Mouse (Mus musculus): ENCODE data around the gene Gls. TPM values are rescaled to one million over a fixed set of nuclear protein-coding genes. Genes with fewer than 3 reads are reported as not detected.

The Gls gene
- polyA plus RNA-seq, 1 experiment from 2014 or later = 51.9 TPM

GRCm38 (mm10) chr1:52158040-52158439, 75.0 kb downstream of the Gls start:
- Histone ChIP-seq H3K4me2 (ENCODE audit: low read length) (no peak overlapping the region), H3K9me3 (ENCODE audit: control insufficient read depth, low read length) (no peaks in the 10 kb centered on the region), H3K27me3 (replicated peaks; ENCODE audit: control insufficient read depth, insufficient read depth, low read length) (no peaks in the 10 kb centered on the region), H3K27ac (ENCODE audit: low read depth) (no peak overlapping the region), H3K9ac (ENCODE audit: low read length) (no peak overlapping the region), H3K36me3 (ENCODE audit: control insufficient read depth, insufficient read depth, low read length) (no peaks in the 10 kb centered on the region; the same call in 1 of the 2 replicates), H3K4me3 (ENCODE audit: low read depth, low read length) (no peak overlapping the region), H3K4me1 (replicated peaks; ENCODE audit: control insufficient read depth, insufficient read depth, low read length) (no peaks in the 10 kb centered on the region)
- 93% methylated on average over 2 of the region's 2 CpGs for WGBS
- DNase-seq (ENCODE audit: low spot score) (no peak), ATAC-seq (replicated peaks; ENCODE audit: low FRiP score, low TSS enrichment, low read depth) (no peak)

- Histone ChIP-seq H3K4me1 (replicated peaks; ENCODE audit: control insufficient read depth, insufficient read depth, low read length) (no peaks in the 10 kb centered on the region), H3K4me3 (ENCODE audit: low read depth, low read length) (no peak overlapping the region), H3K27me3 (replicated peaks; ENCODE audit: control insufficient read depth, insufficient read depth, low read length) (no peaks in the 10 kb centered on the region), H3K36me3 (ENCODE audit: control insufficient read depth, insufficient read depth, low read length) (no peaks in the 10 kb centered on the region; the same call in 1 of the 2 replicates), H3K4me2 (ENCODE audit: low read length) (no peak overlapping the region), H3K9me3 (ENCODE audit: control insufficient read depth, low read length) (no peaks in the 10 kb centered on the region), H3K9ac (ENCODE audit: low read length) (no peak overlapping the region), H3K27ac (ENCODE audit: low read depth) (no peak overlapping the region)
- 87% methylated on average over 10 of the region's 10 CpGs for whole genome bisulfite sequencing
- DNase-seq (ENCODE audit: low spot score) = no peak
- ATAC-seq (replicated peaks; ENCODE audit: low FRiP score, low TSS enrichment, low read depth) = no peak
Measured at GRCm38 (mm10) chr1:52156351-52156750, 76.7 kb downstream of the Gls start.

GRCm38 (mm10) chr1:52154890-52155289, 78.1 kb downstream of the Gls start:
- Histone ChIP-seq H3K4me1 (replicated peaks; ENCODE audit: control insufficient read depth, insufficient read depth, low read length) (peaks cover 12% of the 10 kb centered on the region; the same call in 1 of the 2 replicates), H3K9ac (ENCODE audit: low read length) (no peak overlapping the region), H3K27ac (ENCODE audit: low read depth) (no peak overlapping the region), H3K4me3 (ENCODE audit: low read depth, low read length) (no peak overlapping the region), H3K4me2 (ENCODE audit: low read length) (no peak overlapping the region), H3K9me3 (ENCODE audit: control insufficient read depth, low read length) (no peaks in the 10 kb centered on the region), H3K36me3 (ENCODE audit: control insufficient read depth, insufficient read depth, low read length) (no peaks in the 10 kb centered on the region), H3K27me3 (replicated peaks; ENCODE audit: control insufficient read depth, insufficient read depth, low read length) (no peaks in the 10 kb centered on the region)
- WGBS = 95% methylated on average over 8 of the region's 8 CpGs
- ATAC-seq (replicated peaks; ENCODE audit: low FRiP score, low TSS enrichment, low read depth) (no peak), DNase-seq (ENCODE audit: low spot score) (no peak)

GRCm38 (mm10) chr1:52152936-52153335, 80.1 kb downstream of the Gls start:
- Histone ChIP-seq H3K9ac (ENCODE audit: low read length) (no peak overlapping the region), H3K4me1 (replicated peaks; ENCODE audit: control insufficient read depth, insufficient read depth, low read length) (peaks cover 14% of the 10 kb centered on the region; the same call in 1 of the 2 replicates), H3K9me3 (ENCODE audit: control insufficient read depth, low read length) (no peaks in the 10 kb centered on the region), H3K36me3 (ENCODE audit: control insufficient read depth, insufficient read depth, low read length) (no peaks in the 10 kb centered on the region), H3K4me2 (ENCODE audit: low read length) (no peak overlapping the region), H3K4me3 (ENCODE audit: low read depth, low read length) (no peak overlapping the region), H3K27ac (ENCODE audit: low read depth) (no peak overlapping the region), H3K27me3 (replicated peaks; ENCODE audit: control insufficient read depth, insufficient read depth, low read length) (no peaks in the 10 kb centered on the region)
- no peak for ATAC-seq (replicated peaks; ENCODE audit: low FRiP score, low TSS enrichment, low read depth)
- DNase-seq (ENCODE audit: low spot score) = no peak
- 56% methylated on average over 3 of the region's 3 CpGs for WGBS

GRCm38 (mm10) chr1:52152369-52152768, 80.7 kb downstream of the Gls start:
- Histone ChIP-seq H3K4me3 (ENCODE audit: low read depth, low read length) (no peak overlapping the region), H3K9ac (ENCODE audit: low read length) (no peak overlapping the region), H3K9me3 (ENCODE audit: control insufficient read depth, low read length) (no peaks in the 10 kb centered on the region), H3K4me2 (ENCODE audit: low read length) (no peak overlapping the region), H3K27ac (ENCODE audit: low read depth) (no peak overlapping the region), H3K27me3 (replicated peaks; ENCODE audit: control insufficient read depth, insufficient read depth, low read length) (no peaks in the 10 kb centered on the region), H3K36me3 (ENCODE audit: control insufficient read depth, insufficient read depth, low read length) (no peaks in the 10 kb centered on the region), H3K4me1 (replicated peaks; ENCODE audit: control insufficient read depth, insufficient read depth, low read length) (peaks cover 14% of the 10 kb centered on the region; the same call in 1 of the 2 replicates)
- DNase-seq (ENCODE audit: low spot score) = no peak
- no peak for ATAC-seq (replicated peaks; ENCODE audit: low FRiP score, low TSS enrichment, low read depth)
- 73% methylated on average over 13 of the region's 13 CpGs for WGBS

- H3K27me3 ChIP-seq (replicated peaks; ENCODE audit: control insufficient read depth, insufficient read depth, low read length) = no peaks in the 10 kb centered on the region
- no peak for ATAC-seq (replicated peaks; ENCODE audit: low FRiP score, low TSS enrichment, low read depth)
Measured at GRCm38 (mm10) chr1:52151166-52151565, 81.9 kb downstream of the Gls start.

GRCm38 (mm10) chr1:52150676-52151075, 82.4 kb downstream of the Gls start:
- DNase-seq (ENCODE audit: low spot score) (no peak), ATAC-seq (replicated peaks; ENCODE audit: low FRiP score, low TSS enrichment, low read depth) (no peak)
- peaks cover 17% of the 10 kb centered on the region; the same call in 1 of the 2 replicates for H3K4me1 ChIP-seq (replicated peaks; ENCODE audit: control insufficient read depth, insufficient read depth, low read length)
- H3K9ac ChIP-seq (ENCODE audit: low read length) = no peak overlapping the region
- no peaks in the 10 kb centered on the region for H3K9me3 ChIP-seq (ENCODE audit: control insufficient read depth, low read length)
- no peaks in the 10 kb centered on the region for H3K36me3 ChIP-seq (ENCODE audit: control insufficient read depth, insufficient read depth, low read length)
- 33% methylated on average over 11 of the region's 11 CpGs for WGBS
- H3K4me3 ChIP-seq (ENCODE audit: low read depth, low read length) = no peak overlapping the region
- no peak overlapping the region for H3K27ac ChIP-seq (ENCODE audit: low read depth)
- no peak overlapping the region for H3K4me2 ChIP-seq (ENCODE audit: low read length)
- H3K27me3 ChIP-seq (replicated peaks; ENCODE audit: control insufficient read depth, insufficient read depth, low read length) = no peaks in the 10 kb centered on the region

More at GRCm38 (mm10) chr1:52151166-52151565, 81.9 kb downstream of the Gls start:
- Histone ChIP-seq H3K9me3 (ENCODE audit: control insufficient read depth, low read length) (no peaks in the 10 kb centered on the region), H3K9ac (ENCODE audit: low read length) (no peak overlapping the region), H3K4me1 (replicated peaks; ENCODE audit: control insufficient read depth, insufficient read depth, low read length) (peaks cover 17% of the 10 kb centered on the region; the same call in 1 of the 2 replicates), H3K4me3 (ENCODE audit: low read depth, low read length) (no peak overlapping the region), H3K4me2 (ENCODE audit: low read length) (no peak overlapping the region), H3K36me3 (ENCODE audit: control insufficient read depth, insufficient read depth, low read length) (no peaks in the 10 kb centered on the region), H3K27ac (ENCODE audit: low read depth) (no peak overlapping the region)
- DNase-seq (ENCODE audit: low spot score) = no peak
- WGBS = 94% methylated on average over 5 of the region's 5 CpGs

GRCm38 (mm10) chr1:52149934-52150346, 83.1 kb downstream of the Gls start:
- H3K4me1 ChIP-seq (replicated peaks; ENCODE audit: control insufficient read depth, insufficient read depth, low read length) = peaks cover 17% of the 10 kb centered on the region; the same call in 1 of the 2 replicates
- WGBS = 40% methylated on average over 9 of the region's 9 CpGs
- DNase-seq (ENCODE audit: low spot score) (no peak), ATAC-seq (replicated peaks; ENCODE audit: low FRiP score, low TSS enrichment, low read depth) (no peak)
- no peak overlapping the region for H3K4me3 ChIP-seq (ENCODE audit: low read depth, low read length)
- no peaks in the 10 kb centered on the region for H3K27me3 ChIP-seq (replicated peaks; ENCODE audit: control insufficient read depth, insufficient read depth, low read length)
- no peak overlapping the region for H3K9ac ChIP-seq (ENCODE audit: low read length)
- no peaks in the 10 kb centered on the region for H3K9me3 ChIP-seq (ENCODE audit: control insufficient read depth, low read length)
- 0 out of 2 replicates have a peak, but pooled peaks cover 2% of the 10 kb centered on the region for H3K36me3 ChIP-seq (ENCODE audit: control insufficient read depth, insufficient read depth, low read length)
- 0 out of 2 replicates have a peak overlapping the region, but pooled peaks have one; percentile 2 for H3K4me2 ChIP-seq (ENCODE audit: low read length)
- no peak overlapping the region for H3K27ac ChIP-seq (ENCODE audit: low read depth)

- Histone ChIP-seq H3K4me3 (ENCODE audit: low read depth, low read length) (no peak overlapping the region), H3K36me3 (ENCODE audit: control insufficient read depth, insufficient read depth, low read length) (0 out of 2 replicates have a peak, but pooled peaks cover 3% of the 10 kb centered on the region), H3K4me1 (replicated peaks; ENCODE audit: control insufficient read depth, insufficient read depth, low read length) (peaks cover 20% of the 10 kb centered on the region; the same call in 1 of the 2 replicates), H3K27ac (ENCODE audit: low read depth) (no peak overlapping the region), H3K9me3 (ENCODE audit: control insufficient read depth, low read length) (no peaks in the 10 kb centered on the region), H3K4me2 (ENCODE audit: low read length) (no peak overlapping the region), H3K9ac (ENCODE audit: low read length) (no peak overlapping the region), H3K27me3 (replicated peaks; ENCODE audit: control insufficient read depth, insufficient read depth, low read length) (no peaks in the 10 kb centered on the region)
- ATAC-seq (replicated peaks; ENCODE audit: low FRiP score, low TSS enrichment, low read depth) (no peak), DNase-seq (ENCODE audit: low spot score) (no peak)
- WGBS = 78% methylated on average over 7 of the region's 7 CpGs
Measured at GRCm38 (mm10) chr1:52148696-52149095, 84.3 kb downstream of the Gls start.
